Mouse (Mus musculus): ENCODE measurements around the gene Il1a.

DNA sequence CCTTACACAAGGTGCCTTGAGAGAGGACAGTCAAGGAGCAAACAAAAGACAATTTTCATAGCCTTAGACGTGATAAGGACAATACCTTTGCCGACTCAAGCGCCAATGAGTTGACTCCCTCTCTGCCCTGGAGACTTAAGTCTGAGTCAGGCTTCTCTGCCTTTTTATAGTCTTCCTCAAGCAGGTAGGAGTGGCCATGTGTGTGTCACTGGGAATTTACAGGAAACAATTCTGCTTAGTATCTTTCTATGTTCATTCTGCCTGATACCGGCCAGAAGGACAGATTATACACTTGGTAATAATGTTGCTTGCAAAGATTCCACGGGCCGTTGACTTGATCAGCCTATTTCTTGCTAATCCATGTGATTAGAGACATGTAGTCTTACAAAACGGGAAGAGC, at the start of gene Il1a:
- no peak for TF ChIP-seq CTCF (conservative IDR thresholded peaks at IDR 0.05; ENCODE audit: low read length)
- no peak for TF ChIP-seq NANOG (IDR thresholded peaks at IDR 0.05; ENCODE audit: borderline replicate concordance, low read length)
- TF ChIP-seq POU5F1 (IDR thresholded peaks at IDR 0.05; ENCODE audit: borderline replicate concordance, low read length), result no peak
